Mouse (Mus musculus) intestine, postnatal 0 days (tissue): Measurements from ENCODE around the gene Fam189b. TPM values are rescaled to one million over a fixed set of nuclear protein-coding genes. Genes with fewer than 3 reads are reported as not detected.
"Not testable (repeated sequence)": the region's sequence is repeated elsewhere in the genome, so short reads cannot be mapped to it uniquely, and the experiment has no call there.

Source experiments
- ATAC-seq: fragments of 200-750 bp; cut with Nextera tagmentation; 2 replicates; pipeline ENCODE4 v1.8.0; 2017; ENCODE audit warnings: mild to moderate bottlenecking, moderate TSS enrichment, moderate library complexity
- H3K27ac ChIP-seq: fragments of 300-500 bp; sonication (generic); 2 replicates; pipeline ENCODE4 v1.5.1; 2014; ENCODE audit warnings: mild to moderate bottlenecking, low read depth, low read length, moderate library complexity
- H3K27me3 ChIP-seq: fragments of 300-500 bp; sonication (generic); replicated peaks from 2 replicates; pipeline ENCODE4 v1.6.1; 2014; ENCODE audit warnings: low read length, mixed read lengths; ENCODE audit not compliant: control insufficient read depth, insufficient read depth
- H3K36me3 ChIP-seq: fragments of 300-500 bp; sonication (generic); 2 replicates; pipeline ENCODE4 v1.6.1; 2014; ENCODE audit warnings: mild to moderate bottlenecking, moderate library complexity; ENCODE audit not compliant: control insufficient read depth, insufficient read depth
- H3K4me1 ChIP-seq: fragments of 300-500 bp; sonication (generic); replicated peaks from 2 replicates; pipeline ENCODE4 v1.6.1; 2014; ENCODE audit warnings: antibody characterized with exemption, low read length, mixed read lengths; ENCODE audit not compliant: control insufficient read depth, insufficient read depth
- H3K4me2 ChIP-seq: fragments of 300-500 bp; sonication (generic); replicated peaks from 2 replicates; pipeline ENCODE4 v1.6.1; 2014; ENCODE audit warnings: low read depth, mild to moderate bottlenecking, moderate library complexity
- H3K4me3 ChIP-seq: fragments of 300-500 bp; sonication (generic); 2 replicates; pipeline ENCODE4 v1.5.1; 2014; ENCODE audit warnings: low read depth, low read length
- H3K9ac ChIP-seq: fragments of 300-500 bp; sonication (generic); 2 replicates; pipeline ENCODE4 v1.6.1; 2014; ENCODE audit warnings: mild to moderate bottlenecking, low read depth, low read length
- H3K9me3 ChIP-seq: fragments of 300-500 bp; sonication (generic); 2 replicates; pipeline ENCODE4 v1.6.1; 2016; ENCODE audit warnings: mixed run types; ENCODE audit not compliant: control insufficient read depth
- CTCF ChIP-seq: sonication (generic); IDR thresholded peaks from 2 replicates; pipeline ENCODE4 v1.5.1; 2016; ENCODE audit warnings: low read depth, mild to moderate bottlenecking, control low read depth, antibody characterized with exemption, moderate library complexity
- WGBS: fragments of 180-500 bp; shearing (Covaris S2); extraction: QIAGEN DNeasy Blood & Tissue Kit; methylation state at CpG from one replicate; pipeline ENCODE4 v1.1.7; 2014; 5-methylcytosine and 5-hydroxymethylcytosine counted together
- polyA plus RNA-seq: library from polyadenylated mRNA; unstranded; fragments of >200 nt; fragmentation: Nextera tagmentation; extraction: Ambion mirVana; gene quantifications from 2 replicates; pipeline ENCODE4 v1.2.1, GENCODE M21; 2015

Gene Fam189b
- polyA plus RNA-seq, 1 experiment from 2014 or later, result 4.9 TPM

GRCm38 (mm10) chr3:89159211-89159610 is 23.7 kb upstream of the Fam189b start:
- WGBS, result 2% methylated on average over 13 of the region's 13 CpGs
- TF ChIP-seq CTCF, result no peak
- no peaks in the 10 kb centered on the region for H3K4me1 ChIP-seq
- no peak overlapping the region for H3K9ac ChIP-seq
- peak overlapping the region; percentile 99 for H3K4me2 ChIP-seq
- H3K27ac ChIP-seq, result no peak overlapping the region
- H3K27me3 ChIP-seq, result no peaks in the 10 kb centered on the region; the same call in 1 of the 2 replicates
- no peak for ATAC-seq
- no peaks in the 10 kb centered on the region for H3K36me3 ChIP-seq
- no peaks in the 10 kb centered on the region for H3K9me3 ChIP-seq
- H3K4me3 ChIP-seq, result peak overlapping the region; percentile 54

GRCm38 (mm10) chr3:89159616-89160344 is 23.2 kb upstream of the Fam189b start, which contains the start of gene Hcn3:
TSS of gene Hcn3 (minus strand) at chr3:89160196.
- WGBS, result under 1% methylated on average over 55 of the region's 66 CpGs
- H3K9ac ChIP-seq, result 0 out of 2 replicates have a peak within 1 kb of the TSS, but pooled peaks have one; percentile 22
- TF ChIP-seq CTCF, result peak; percentile 86

DNA sequence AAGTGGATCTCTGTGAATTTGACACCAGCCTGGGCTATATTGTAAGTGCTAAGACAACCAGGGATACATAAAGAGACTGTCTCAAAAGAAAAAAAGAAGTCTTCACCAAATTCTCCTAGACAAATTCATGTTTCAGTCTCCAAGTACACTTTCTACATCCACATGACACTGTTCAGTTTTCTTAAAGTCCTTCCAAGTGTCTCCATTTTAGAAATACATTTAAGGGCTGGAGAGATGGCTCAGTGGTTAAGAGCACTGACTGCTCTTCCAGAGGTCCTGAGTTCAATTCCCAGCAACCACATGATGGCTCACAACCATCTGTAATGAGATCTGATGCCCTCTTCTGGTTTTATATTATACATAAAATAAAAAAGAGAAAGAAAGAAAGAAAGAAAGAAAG is 21.7 kb upstream of the Fam189b start:
- H3K9me3 ChIP-seq, H3K36me3 ChIP-seq, H3K4me2 ChIP-seq, H3K4me3 ChIP-seq, H3K4me1 ChIP-seq, H3K27ac ChIP-seq, H3K27me3 ChIP-seq, ATAC-seq, H3K9ac ChIP-seq: not testable (repeated sequence)

More at GRCm38 (mm10) chr3:89159616-89160344, 23.2 kb upstream of the Fam189b start, which contains the start of gene Hcn3:
- Histone ChIP-seq H3K4me3 (peak within 1 kb of the TSS; percentile 54), H3K36me3 (no peaks in the 10 kb centered on the region), H3K4me1 (no peaks in the 10 kb centered on the region), H3K27me3 (no peaks in the 10 kb centered on the region; the same call in 1 of the 2 replicates), H3K27ac (no peak within 1 kb of the TSS), H3K4me2 (peak within 1 kb of the TSS; percentile 99), H3K9me3 (no peaks in the 10 kb centered on the region)
- ATAC-seq, result peak; percentile 38; the same call in 1 of the 2 replicates

GRCm38 (mm10) chr3:89161786-89162185 is 21.2 kb upstream of the Fam189b start:
- 77% methylated on average over 4 of the region's 4 CpGs for WGBS
- Histone ChIP-seq H3K4me1 (no peaks in the 10 kb centered on the region; the same call in 1 of the 2 replicates), H3K27ac (no peak overlapping the region), H3K27me3 (no peaks in the 10 kb centered on the region; the same call in 1 of the 2 replicates), H3K4me2 (no peak overlapping the region), H3K36me3 (no peaks in the 10 kb centered on the region), H3K9me3 (no peaks in the 10 kb centered on the region), H3K9ac (no peak overlapping the region), H3K4me3 (no peak overlapping the region)
- no peak for TF ChIP-seq CTCF
- no peak for ATAC-seq

DNA sequence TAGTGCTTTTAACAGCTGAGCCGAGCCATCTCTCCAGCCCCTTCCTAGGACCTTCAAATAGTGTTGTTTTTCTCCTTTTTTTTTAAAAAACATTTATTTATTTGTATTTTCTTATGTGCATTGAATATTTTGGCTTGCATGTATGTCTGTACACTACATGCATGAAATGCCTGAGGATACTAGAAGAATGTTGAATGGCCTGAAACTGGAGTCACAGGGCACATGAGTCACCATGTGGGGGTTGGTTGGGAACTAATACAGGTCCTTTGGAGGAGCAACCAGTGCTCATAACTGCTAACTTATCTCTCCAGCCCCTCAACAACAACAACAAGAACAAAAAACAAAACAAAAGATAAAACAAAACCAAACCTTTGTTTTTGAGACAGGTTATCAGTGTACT is 19.8 kb upstream of the Fam189b start:
- no peaks in the 10 kb centered on the region; the same call in 1 of the 2 replicates for H3K27me3 ChIP-seq
- no peaks in the 10 kb centered on the region; the same call in 1 of the 2 replicates for H3K4me1 ChIP-seq
- no peak overlapping the region for H3K4me2 ChIP-seq
- TF ChIP-seq CTCF, result no peak
- no peaks in the 10 kb centered on the region for H3K9me3 ChIP-seq
- H3K4me3 ChIP-seq, result no peak overlapping the region
- 79% methylated on average over 1 of the region's 1 CpGs for WGBS
- H3K9ac ChIP-seq, result no peak overlapping the region
- H3K27ac ChIP-seq, result no peak overlapping the region
- H3K36me3 ChIP-seq, result peaks cover 11% of the 10 kb centered on the region
- no peak for ATAC-seq

- Histone ChIP-seq H3K36me3 (peaks cover 16% of the 10 kb centered on the region), H3K27ac (no peak overlapping the region), H3K27me3 (no peaks in the 10 kb centered on the region), H3K9ac (no peak overlapping the region), H3K4me2 (peak overlapping the region; percentile 59), H3K4me3 (peak overlapping the region; percentile 72; the same call in 1 of the 2 replicates), H3K9me3 (no peaks in the 10 kb centered on the region), H3K4me1 (no peaks in the 10 kb centered on the region; the same call in 1 of the 2 replicates)
- WGBS, result 71% methylated on average over 5 of the region's 5 CpGs
- no peak for TF ChIP-seq CTCF
- ATAC-seq, result no peak
Observed at GRCm38 (mm10) chr3:89163643-89164245, 19.2 kb upstream of the Fam189b start.
